Mouse (Mus musculus): ENCODE data around the gene Zfp987. TPM values are rescaled to one million over a fixed set of nuclear protein-coding genes. Genes with fewer than 3 reads are reported as not detected.

Zfp987 gene
- total RNA-seq (2023) = under 1 TPM; 0.36 to 0.37 TPM

DNA sequence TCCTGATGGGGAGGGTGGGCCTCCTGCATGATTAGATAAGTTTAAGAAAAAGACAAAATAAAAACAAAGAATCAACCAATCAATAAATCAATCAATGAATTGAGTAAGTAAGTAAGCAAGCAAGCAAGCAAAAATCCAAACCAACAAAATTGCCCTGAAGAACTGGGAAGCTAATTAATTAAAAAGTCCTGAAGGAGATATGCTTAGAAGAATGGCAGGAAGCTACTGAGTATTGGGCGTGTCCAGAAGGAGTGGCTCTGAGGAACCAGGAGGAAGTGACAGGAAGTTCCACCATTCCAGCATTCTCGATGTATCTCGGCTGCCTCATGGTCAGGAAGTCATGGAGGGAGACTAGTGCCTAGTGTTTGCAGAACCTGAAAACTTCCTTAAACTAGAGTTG is at the start of gene Zfp987:
Gene Zfp987, plus strand, starts transcription at position 301 of the 400 bp plus-strand sequence.

DNA sequence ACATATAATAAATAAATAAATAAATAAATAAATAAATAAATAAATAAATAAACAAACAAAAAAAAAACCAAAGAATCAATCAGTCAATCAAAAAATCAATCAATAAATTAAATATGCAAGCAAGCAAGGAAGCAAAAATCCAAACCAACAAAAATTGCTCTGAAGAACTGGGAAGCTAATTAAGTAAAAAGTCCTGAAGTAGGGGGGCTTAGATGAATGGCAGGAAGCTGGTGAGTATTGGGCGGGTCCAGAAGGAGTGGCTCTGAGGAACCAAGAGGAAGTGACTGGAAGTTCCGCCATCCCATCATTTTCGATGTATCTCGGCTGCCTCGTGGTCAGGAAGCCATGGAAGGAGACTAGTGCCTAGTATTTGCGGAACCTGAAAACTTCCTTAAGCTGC is 59.4 kb downstream of the Zfp987 start, which contains the start of gene Zfp600:
Gene Zfp600, plus strand, starts transcription at position 301 of the 400 bp plus-strand sequence.

Other genes with a start within 250 kb of the Zfp987 start
- gene Zfp986, start 228.5 kb upstream of the Zfp987 start, total RNA-seq (2023) = not detected
- gene Zfp600, start 59.5 kb downstream of the Zfp987 start, total RNA-seq (2023) = not detected

Measured in neutrophil, adult 59 days (primary cell).